Mouse (Mus musculus) hindbrain, embryonic 15.5 days (tissue): Measurements from ENCODE around the gene Plcl1. TPM values are rescaled to one million over a fixed set of nuclear protein-coding genes. Genes with fewer than 3 reads are reported as not detected.

Source experiments
- ATAC-seq: fragments of 200-750 bp; cut with Nextera tagmentation; 2 replicates; pipeline ENCODE4 v1.8.0; 2017; ENCODE audit warnings: low read depth, moderate number of reproducible peaks, moderate TSS enrichment; ENCODE audit not compliant: low FRiP score
- H3K27ac ChIP-seq: fragments of 300-500 bp; sonication (generic); replicated peaks from 2 replicates; pipeline ENCODE4 v1.5.1; 2015; ENCODE audit warnings: mild to moderate bottlenecking, inconsistent platforms
- H3K27me3 ChIP-seq: fragments of 300-500 bp; sonication (generic); 2 replicates; pipeline ENCODE4 v1.6.1; 2015; ENCODE audit warnings: control low read depth, inconsistent platforms
- H3K36me3 ChIP-seq: fragments of 300-500 bp; sonication (generic); 2 replicates; pipeline ENCODE4 v1.6.1; 2015; ENCODE audit warnings: control low read depth, inconsistent platforms
- H3K4me1 ChIP-seq: fragments of 300-500 bp; sonication (generic); replicated peaks from 2 replicates; pipeline ENCODE4 v1.6.1; 2015; ENCODE audit warnings: control low read depth, inconsistent platforms
- H3K4me2 ChIP-seq: fragments of 300-500 bp; sonication (generic); 2 replicates; pipeline ENCODE4 v1.6.1; 2015; ENCODE audit warnings: moderate library complexity, mild to moderate bottlenecking, inconsistent platforms
- H3K4me3 ChIP-seq: fragments of 300-500 bp; sonication (generic); 2 replicates; pipeline ENCODE4 v1.5.1; 2015; ENCODE audit warnings: mild to moderate bottlenecking, inconsistent platforms
- H3K9ac ChIP-seq: fragments of 300-500 bp; sonication (generic); 2 replicates; pipeline ENCODE4 v1.6.1; 2015; ENCODE audit warnings: inconsistent platforms
- H3K9me3 ChIP-seq: fragments of 300-500 bp; sonication (generic); 2 replicates; pipeline ENCODE4 v1.6.1; 2016; ENCODE audit warnings: control low read depth, inconsistent platforms
- WGBS: fragments of 180-500 bp; shearing (Covaris S2); methylation state at CpG from one replicate; pipeline ENCODE4 v1.1.7; 2015; 5-methylcytosine and 5-hydroxymethylcytosine counted together
- polyA plus RNA-seq: library from polyadenylated mRNA; unstranded; fragments of >200 nt; fragmentation: Nextera tagmentation; extraction: Ambion mirVana; gene quantifications from 2 replicates; pipeline ENCODE4 v1.2.1, GENCODE M21; 2015

The Plcl1 gene
- polyA plus RNA-seq, 1 experiment from 2014 or later, result 4.5 TPM

- H3K9ac ChIP-seq, result no peak overlapping the region
- WGBS, result 88% methylated on average over 2 of the region's 2 CpGs
- no peak overlapping the region for H3K4me2 ChIP-seq
- peaks cover 5% of the 10 kb centered on the region for H3K4me1 ChIP-seq
- H3K4me3 ChIP-seq, result no peak overlapping the region
- no peaks in the 10 kb centered on the region for H3K9me3 ChIP-seq
- no peaks in the 10 kb centered on the region for H3K36me3 ChIP-seq
- no peak overlapping the region for H3K27ac ChIP-seq
- no peak for ATAC-seq
- no peaks in the 10 kb centered on the region for H3K27me3 ChIP-seq
Measured at GRCm38 (mm10) chr1:55410670-55411069, 4.9 kb downstream of the Plcl1 start.

- no peak overlapping the region for H3K9ac ChIP-seq
- no peak overlapping the region for H3K27ac ChIP-seq
- H3K4me1 ChIP-seq, result peaks cover 5% of the 10 kb centered on the region
- ATAC-seq, result no peak
- H3K9me3 ChIP-seq, result no peaks in the 10 kb centered on the region
- no peaks in the 10 kb centered on the region for H3K27me3 ChIP-seq
- no peak overlapping the region for H3K4me3 ChIP-seq
- 91% methylated on average over 2 of the region's 2 CpGs for WGBS
- H3K36me3 ChIP-seq, result no peaks in the 10 kb centered on the region
- H3K4me2 ChIP-seq, result no peak overlapping the region
Measured at GRCm38 (mm10) chr1:55411079-55411478, 5.4 kb downstream of the Plcl1 start.

GRCm38 (mm10) chr1:55412569-55412968 is 6.8 kb downstream of the Plcl1 start:
- H3K9me3 ChIP-seq, result no peaks in the 10 kb centered on the region
- 68% methylated on average over 6 of the region's 6 CpGs for WGBS
- no peak overlapping the region for H3K4me3 ChIP-seq
- no peak overlapping the region for H3K27ac ChIP-seq
- ATAC-seq, result no peak
- H3K4me1 ChIP-seq, result peaks cover 5% of the 10 kb centered on the region; the same call in 1 of the 2 replicates
- H3K4me2 ChIP-seq, result no peak overlapping the region
- no peak overlapping the region for H3K9ac ChIP-seq
- no peaks in the 10 kb centered on the region for H3K27me3 ChIP-seq
- no peaks in the 10 kb centered on the region for H3K36me3 ChIP-seq

GRCm38 (mm10) chr1:55413534-55413933 is 7.8 kb downstream of the Plcl1 start:
- ATAC-seq, result no peak
- no peak overlapping the region for H3K9ac ChIP-seq
- 95% methylated on average over 1 of the region's 1 CpGs for WGBS

GRCm38 (mm10) chr1:55418968-55419367 is 13.2 kb downstream of the Plcl1 start:
- Histone ChIP-seq H3K4me3 (no peak overlapping the region), H3K4me1 (no peaks in the 10 kb centered on the region), H3K9ac (no peak overlapping the region), H3K9me3 (no peaks in the 10 kb centered on the region), H3K4me2 (no peak overlapping the region), H3K27me3 (no peaks in the 10 kb centered on the region), H3K27ac (no peak overlapping the region), H3K36me3 (no peaks in the 10 kb centered on the region)
- WGBS, result 80% methylated on average over 3 of the region's 3 CpGs
- no peak for ATAC-seq

More at GRCm38 (mm10) chr1:55413534-55413933, 7.8 kb downstream of the Plcl1 start:
- Histone ChIP-seq H3K4me1 (0 out of 2 replicates have a peak, but pooled peaks cover under 1% of the 10 kb centered on the region), H3K4me3 (no peak overlapping the region), H3K27me3 (no peaks in the 10 kb centered on the region), H3K4me2 (no peak overlapping the region), H3K27ac (no peak overlapping the region), H3K9me3 (no peaks in the 10 kb centered on the region), H3K36me3 (no peaks in the 10 kb centered on the region)

GRCm38 (mm10) chr1:55427607-55428006 is 21.9 kb downstream of the Plcl1 start:
- Histone ChIP-seq H3K4me1 (no peaks in the 10 kb centered on the region), H3K4me3 (no peak overlapping the region), H3K9ac (no peak overlapping the region), H3K27ac (no peak overlapping the region), H3K36me3 (no peaks in the 10 kb centered on the region), H3K9me3 (no peaks in the 10 kb centered on the region), H3K27me3 (no peaks in the 10 kb centered on the region), H3K4me2 (no peak overlapping the region)
- no peak for ATAC-seq
- 72% methylated on average over 2 of the region's 2 CpGs for WGBS

GRCm38 (mm10) chr1:55429051-55429450 is 23.3 kb downstream of the Plcl1 start:
- no peaks in the 10 kb centered on the region for H3K9me3 ChIP-seq
- no peak overlapping the region for H3K4me3 ChIP-seq
- no peak overlapping the region for H3K9ac ChIP-seq
- H3K27me3 ChIP-seq, result no peaks in the 10 kb centered on the region
- no peak for ATAC-seq
- H3K4me1 ChIP-seq, result no peaks in the 10 kb centered on the region
- H3K36me3 ChIP-seq, result no peaks in the 10 kb centered on the region
- H3K4me2 ChIP-seq, result no peak overlapping the region
- H3K27ac ChIP-seq, result no peak overlapping the region
- 91% methylated on average over 2 of the region's 2 CpGs for WGBS

GRCm38 (mm10) chr1:55429708-55430107 is 24.0 kb downstream of the Plcl1 start:
- Histone ChIP-seq H3K4me3 (no peak overlapping the region), H3K27ac (no peak overlapping the region), H3K9ac (no peak overlapping the region), H3K9me3 (no peaks in the 10 kb centered on the region), H3K27me3 (no peaks in the 10 kb centered on the region), H3K36me3 (no peaks in the 10 kb centered on the region), H3K4me2 (no peak overlapping the region), H3K4me1 (no peaks in the 10 kb centered on the region)
- 98% methylated on average over 1 of the region's 1 CpGs for WGBS
- no peak for ATAC-seq

GRCm38 (mm10) chr1:55430587-55430986 is 24.9 kb downstream of the Plcl1 start:
- 96% methylated on average over 3 of the region's 3 CpGs for WGBS
- ATAC-seq, result no peak

GRCm38 (mm10) chr1:55436589-55436988 is 30.9 kb downstream of the Plcl1 start:
- no peaks in the 10 kb centered on the region for H3K4me1 ChIP-seq
- no peak overlapping the region for H3K27ac ChIP-seq
- ATAC-seq, result no peak
- H3K4me2 ChIP-seq, result no peak overlapping the region
- WGBS, result 84% methylated on average over 5 of the region's 5 CpGs
- H3K9me3 ChIP-seq, result no peaks in the 10 kb centered on the region
- H3K4me3 ChIP-seq, result no peak overlapping the region
- H3K9ac ChIP-seq, result no peak overlapping the region
- H3K36me3 ChIP-seq, result no peaks in the 10 kb centered on the region
- H3K27me3 ChIP-seq, result no peaks in the 10 kb centered on the region

More at GRCm38 (mm10) chr1:55430587-55430986, 24.9 kb downstream of the Plcl1 start:
- Histone ChIP-seq H3K27ac (no peak overlapping the region), H3K4me3 (no peak overlapping the region), H3K36me3 (no peaks in the 10 kb centered on the region), H3K27me3 (no peaks in the 10 kb centered on the region), H3K9me3 (no peaks in the 10 kb centered on the region), H3K4me2 (no peak overlapping the region), H3K4me1 (no peaks in the 10 kb centered on the region), H3K9ac (no peak overlapping the region)

GRCm38 (mm10) chr1:55437095-55437494 is 31.4 kb downstream of the Plcl1 start:
- Histone ChIP-seq H3K27me3 (no peaks in the 10 kb centered on the region), H3K27ac (no peak overlapping the region), H3K9me3 (no peaks in the 10 kb centered on the region), H3K4me2 (no peak overlapping the region), H3K9ac (no peak overlapping the region), H3K4me1 (no peaks in the 10 kb centered on the region), H3K36me3 (no peaks in the 10 kb centered on the region), H3K4me3 (no peak overlapping the region)
- 89% methylated on average over 8 of the region's 8 CpGs for WGBS
- no peak for ATAC-seq

- 77% methylated on average over 4 of the region's 4 CpGs for WGBS
Measured at GRCm38 (mm10) chr1:55438617-55439016, 32.9 kb downstream of the Plcl1 start.

GRCm38 (mm10) chr1:55445043-55445688 is 39.4 kb downstream of the Plcl1 start:
- no peak overlapping the region for H3K4me3 ChIP-seq
- no peak for ATAC-seq
- no peaks in the 10 kb centered on the region for H3K27me3 ChIP-seq
- H3K4me2 ChIP-seq, result no peak overlapping the region
- H3K9ac ChIP-seq, result no peak overlapping the region
- no peaks in the 10 kb centered on the region for H3K9me3 ChIP-seq
- no peaks in the 10 kb centered on the region for H3K36me3 ChIP-seq
- no peak overlapping the region for H3K27ac ChIP-seq
- 92% methylated on average over 6 of the region's 6 CpGs for WGBS
- H3K4me1 ChIP-seq, result 0 out of 2 replicates have a peak, but pooled peaks cover 3% of the 10 kb centered on the region

More at GRCm38 (mm10) chr1:55438617-55439016, 32.9 kb downstream of the Plcl1 start:
- no peak for ATAC-seq
- H3K9me3 ChIP-seq, result no peaks in the 10 kb centered on the region
- no peak overlapping the region for H3K4me3 ChIP-seq
- no peaks in the 10 kb centered on the region for H3K4me1 ChIP-seq
- no peak overlapping the region for H3K9ac ChIP-seq
- H3K4me2 ChIP-seq, result no peak overlapping the region
- H3K27me3 ChIP-seq, result no peaks in the 10 kb centered on the region
- H3K36me3 ChIP-seq, result no peaks in the 10 kb centered on the region
- no peak overlapping the region for H3K27ac ChIP-seq
